Mouse (Mus musculus) erythroblast, embryonic 14.5 days (primary cell): ENCODE measurements around the gene Smagp.

Source experiments
- GATA1 ChIP-seq: IDR thresholded peaks from 2 replicates; pipeline ENCODE4 v1.6.1; 2012; ENCODE audit warnings: low read length, inconsistent platforms, mixed read lengths
- TAL1 ChIP-seq: IDR thresholded peaks from 3 replicates; pipeline ENCODE4 v1.6.1; 2012; ENCODE audit warnings: low read length, inconsistent platforms, mixed read lengths

- TF ChIP-seq GATA1 (no peak), TAL1 (no peak)
Measured at GRCm38 (mm10) chr15:100575366-100575765, 61.4 kb downstream of the Smagp start.
